Mouse (Mus musculus) CD4-positive helper T cell, adult 2 months (primary cell): ENCODE measurements around the gene Smarcd3.

ENCODE experiments used
- DNase-seq: peaks from one replicate; pipeline ENCODE4 v3.0.0-alpha.2; 2012; ENCODE audit warnings: low read depth, missing footprints, low spot score

Smarcd3 gene

DNA sequence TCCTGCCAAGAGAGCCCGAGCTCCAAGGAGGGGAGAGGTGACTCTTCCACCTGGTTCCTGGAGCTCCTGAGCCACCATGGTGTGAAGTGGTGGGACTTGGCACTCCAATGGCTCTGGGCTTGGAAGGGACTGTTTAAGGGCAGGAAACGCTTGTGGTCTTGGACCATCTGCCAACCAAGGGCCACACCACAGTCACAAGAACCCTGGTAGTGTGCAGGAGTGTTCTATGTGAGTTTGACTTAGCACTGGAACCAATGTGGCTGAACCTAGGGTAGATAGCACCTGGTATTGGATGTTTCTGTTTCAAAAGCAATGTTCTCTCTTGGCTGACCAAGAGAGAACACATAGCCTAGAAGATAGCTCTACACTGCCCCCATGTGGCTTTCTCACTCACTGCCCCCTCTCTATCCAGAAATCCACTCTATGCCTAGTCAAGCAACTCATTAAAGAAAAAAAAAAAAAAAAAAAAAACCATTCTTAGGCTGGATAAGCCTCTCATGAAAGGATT lies 26.9 kb downstream of the Smarcd3 start:
- peak; percentile 85 for DNase-seq

DNA sequence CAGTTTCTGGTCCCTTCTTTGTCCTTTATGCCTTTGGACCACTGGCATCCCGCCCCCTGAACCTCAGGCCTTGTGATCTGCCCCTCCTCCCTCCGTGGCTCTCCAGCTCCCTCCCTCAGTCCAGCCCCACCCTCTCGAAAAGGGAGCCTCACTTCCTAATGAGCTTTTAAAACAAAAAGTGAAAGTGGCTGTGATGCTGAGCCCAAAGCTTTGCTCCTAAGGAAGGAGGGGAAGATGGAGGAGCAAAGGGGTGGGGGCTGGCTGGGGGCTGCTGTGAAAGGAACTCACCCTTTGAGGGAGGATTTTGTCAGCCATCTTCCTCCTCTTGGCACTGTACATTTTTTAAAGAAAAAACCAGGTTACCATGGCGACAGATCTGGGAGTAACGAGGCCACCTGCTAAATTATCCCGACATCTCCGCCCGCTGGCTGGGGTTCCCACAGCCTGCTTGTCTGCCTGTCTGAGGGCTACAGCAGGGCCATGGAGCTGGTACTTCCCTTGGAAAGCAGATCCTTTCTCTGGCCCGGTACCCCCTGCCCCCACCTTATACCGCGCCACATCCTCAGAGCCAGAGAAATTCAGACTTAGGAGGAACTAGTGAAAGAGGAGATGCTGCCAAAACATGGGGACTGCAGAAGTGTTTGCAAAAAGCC lies 27.6 kb downstream of the Smarcd3 start:
- DNase-seq = peak; percentile 68

DNA sequence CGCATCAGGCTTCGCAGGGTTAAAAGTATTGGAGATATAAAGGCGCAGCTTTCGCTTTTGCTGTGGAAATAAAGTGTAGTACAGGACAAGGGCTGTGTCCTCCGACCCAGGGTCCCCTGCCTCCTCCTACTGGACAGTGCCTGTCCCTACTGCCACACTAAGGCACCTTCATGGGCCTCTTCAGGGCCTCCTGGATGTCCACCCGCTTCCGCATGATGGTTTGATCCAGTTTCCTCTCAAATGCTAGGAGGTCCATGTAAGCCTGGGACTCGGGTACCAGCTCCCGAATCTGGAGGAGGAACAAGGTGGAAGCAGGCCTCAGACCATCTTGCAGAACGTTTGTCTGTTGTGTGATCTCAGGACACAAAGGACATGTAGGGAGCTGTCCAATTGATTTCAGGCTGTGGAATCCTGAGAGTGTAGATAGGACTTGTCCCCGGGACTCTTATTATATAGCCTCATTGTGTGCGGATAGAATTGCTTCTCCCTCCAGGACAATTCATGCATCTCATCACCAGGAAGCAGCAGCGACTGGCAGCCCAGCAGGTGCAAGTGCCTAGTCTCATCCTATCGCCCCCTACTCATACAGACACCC lies 28.3 kb downstream of the Smarcd3 start:
- DNase-seq = no peak

DNA sequence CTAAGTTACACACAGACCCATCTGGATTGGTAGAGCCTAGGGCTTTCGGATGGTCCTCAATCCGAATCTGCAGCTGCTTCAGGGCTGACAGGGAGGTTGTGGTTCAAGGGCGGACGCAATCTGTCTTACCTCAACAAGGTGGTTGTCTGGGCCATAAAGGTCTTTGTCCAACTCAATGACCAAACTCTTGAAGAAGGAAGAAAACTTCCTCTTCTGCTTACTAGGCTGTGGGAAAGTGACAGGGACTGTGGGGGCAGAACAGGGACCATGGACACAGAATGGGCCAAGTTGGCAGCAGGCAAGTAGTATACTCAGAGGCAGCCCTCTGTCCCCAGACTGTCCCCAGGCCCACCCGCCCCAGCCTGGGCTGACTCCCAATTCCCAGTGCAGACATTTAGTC lies 28.9 kb downstream of the Smarcd3 start:
- no peak for DNase-seq

DNA sequence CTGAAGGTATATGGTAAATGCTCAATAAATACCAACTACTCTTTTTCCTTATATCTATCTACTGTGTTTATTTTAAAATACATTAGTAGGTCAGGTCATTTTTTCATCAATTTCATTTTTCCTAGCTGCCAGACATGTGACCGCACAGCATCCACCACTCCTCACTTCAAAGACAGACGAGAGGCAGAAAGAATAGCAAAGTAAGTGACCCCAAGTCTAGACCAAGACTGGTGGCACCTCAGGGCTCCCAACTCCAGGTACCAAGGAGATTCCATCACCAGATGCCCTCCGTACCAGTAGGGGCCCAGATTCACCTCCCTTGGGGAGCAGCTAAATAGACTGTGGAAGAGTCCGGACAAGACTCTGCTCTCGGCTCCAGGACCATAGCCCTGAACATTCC lies 29.9 kb downstream of the Smarcd3 start:
- no peak for DNase-seq

DNA sequence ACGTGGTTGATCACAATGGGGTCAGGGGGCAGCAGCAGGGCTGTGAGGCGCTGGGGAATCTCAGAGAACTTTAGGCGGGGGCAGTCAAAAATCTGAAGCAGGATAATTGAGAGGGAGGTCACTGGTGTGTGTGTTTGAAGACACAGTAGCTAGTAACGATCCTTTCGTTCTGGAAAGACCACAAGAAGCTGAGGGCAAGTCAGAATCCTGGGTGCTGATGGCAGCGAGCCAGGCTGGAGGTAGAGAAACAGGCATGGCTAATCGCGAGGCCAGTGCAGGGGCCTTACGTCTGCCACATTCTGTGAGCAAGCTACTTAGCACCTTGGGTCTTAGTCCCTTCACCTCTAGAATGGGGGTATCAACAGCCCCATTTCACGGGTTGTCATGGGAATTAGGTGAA lies 30.3 kb downstream of the Smarcd3 start:
- DNase-seq = no peak

DNA sequence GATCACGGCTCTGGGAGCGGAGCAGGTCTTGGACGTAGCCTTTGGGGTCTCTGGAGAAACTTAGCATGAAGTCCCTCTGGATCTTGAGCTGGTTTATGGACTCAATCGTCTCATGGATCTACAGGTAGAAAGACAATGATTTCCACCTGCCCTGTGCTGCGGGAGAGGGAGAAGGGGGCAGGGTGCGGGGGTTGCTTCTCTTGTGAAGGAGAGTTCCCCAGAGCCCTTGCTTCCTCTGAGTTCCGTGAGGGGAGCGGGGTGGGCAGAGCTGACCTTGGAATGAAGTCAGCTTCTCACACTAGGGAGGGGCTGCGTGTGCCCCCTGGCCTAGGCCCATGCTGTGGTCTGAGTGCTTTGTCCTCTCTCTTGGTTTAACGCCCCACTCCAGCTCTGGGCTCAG lies 31.0 kb downstream of the Smarcd3 start:
- no peak for DNase-seq

DNA sequence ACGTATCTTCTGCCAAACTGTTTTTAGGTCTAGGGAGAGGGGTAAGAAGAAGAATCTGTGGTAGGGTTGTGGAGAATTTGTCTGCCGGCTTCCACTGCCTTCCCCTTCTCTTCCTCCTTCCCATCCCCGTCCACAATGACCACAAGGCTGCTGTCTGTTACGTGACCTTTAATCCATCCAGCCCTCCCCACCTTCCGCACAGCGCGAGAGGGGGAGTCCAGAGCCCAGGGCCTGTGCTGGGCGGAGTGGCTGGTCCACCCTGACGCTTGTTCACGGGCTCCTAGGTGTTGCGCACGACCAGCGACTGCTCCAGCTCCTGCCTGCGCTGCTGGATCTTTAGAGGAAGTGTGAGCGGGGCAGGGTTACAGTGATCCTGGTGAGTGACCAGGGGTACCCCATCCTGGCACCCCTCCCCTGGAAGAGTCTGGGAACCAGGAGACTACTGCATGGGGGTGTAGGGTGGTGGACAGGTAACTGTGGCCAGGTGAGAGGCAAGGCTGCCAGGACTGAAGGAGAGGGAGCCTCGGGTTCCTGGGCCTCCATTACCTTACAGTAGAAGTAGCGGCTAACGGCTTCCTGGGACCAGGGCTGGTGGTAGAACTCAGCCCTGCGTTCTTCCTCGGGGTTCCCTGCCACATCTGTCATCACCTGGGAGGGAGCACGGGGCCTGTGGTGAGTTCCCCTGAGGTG lies 31.6 kb downstream of the Smarcd3 start:
- no peak for DNase-seq

DNA sequence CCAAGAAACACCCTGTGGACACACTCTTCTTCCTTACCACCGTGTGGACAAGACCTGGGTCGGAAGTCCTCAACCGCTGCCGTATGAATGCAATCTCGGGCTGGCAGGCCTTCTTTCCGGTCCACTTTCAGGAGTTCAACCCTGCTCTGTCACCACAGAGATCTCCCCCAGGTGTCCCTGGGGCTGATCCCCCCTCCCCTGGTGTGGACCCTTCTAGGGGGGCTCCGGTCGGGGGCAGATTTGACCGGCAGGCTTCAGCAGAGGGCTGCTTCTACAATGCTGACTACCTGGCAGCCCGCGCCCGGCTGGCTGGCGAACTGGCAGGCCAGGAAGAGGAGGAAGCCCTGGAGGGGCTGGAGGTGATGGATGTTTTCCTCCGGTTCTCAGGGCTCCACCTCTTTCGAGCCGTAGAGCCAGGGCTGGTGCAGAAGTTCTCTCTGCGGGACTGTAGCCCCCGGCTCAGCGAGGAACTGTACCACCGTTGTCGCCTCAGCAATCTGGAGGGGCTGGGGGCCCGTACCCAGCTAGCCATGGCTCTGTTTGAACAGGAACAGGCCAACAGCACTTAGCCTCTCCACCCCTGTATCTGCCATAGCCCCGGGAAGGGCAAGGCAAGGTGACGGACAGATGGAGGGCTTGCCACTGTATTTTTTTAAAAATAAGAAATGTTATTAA lies 32.3 kb downstream of the Smarcd3 start:
- DNase-seq = no peak

DNA sequence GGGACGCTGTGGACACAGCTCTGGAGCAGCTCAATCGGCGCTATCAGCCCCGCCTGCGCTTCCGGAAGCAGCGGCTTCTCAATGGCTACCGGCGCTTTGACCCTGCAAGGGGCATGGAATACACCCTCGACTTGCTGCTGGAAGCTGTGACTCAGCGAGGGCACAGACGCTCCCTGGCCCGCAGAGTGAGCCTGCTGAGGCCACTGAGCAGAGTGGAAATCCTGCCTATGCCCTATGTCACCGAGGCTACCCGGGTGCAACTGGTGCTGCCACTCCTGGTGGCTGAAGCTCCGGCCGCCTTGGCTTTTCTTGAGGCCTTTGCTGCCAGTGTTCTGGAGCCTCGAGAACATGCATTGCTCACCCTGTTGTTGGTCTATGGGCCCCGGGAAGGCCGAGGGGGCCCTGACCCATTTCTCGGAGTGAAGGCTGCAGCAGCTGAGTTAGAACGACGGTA lies 32.9 kb downstream of the Smarcd3 start:
- DNase-seq = no peak

DNA sequence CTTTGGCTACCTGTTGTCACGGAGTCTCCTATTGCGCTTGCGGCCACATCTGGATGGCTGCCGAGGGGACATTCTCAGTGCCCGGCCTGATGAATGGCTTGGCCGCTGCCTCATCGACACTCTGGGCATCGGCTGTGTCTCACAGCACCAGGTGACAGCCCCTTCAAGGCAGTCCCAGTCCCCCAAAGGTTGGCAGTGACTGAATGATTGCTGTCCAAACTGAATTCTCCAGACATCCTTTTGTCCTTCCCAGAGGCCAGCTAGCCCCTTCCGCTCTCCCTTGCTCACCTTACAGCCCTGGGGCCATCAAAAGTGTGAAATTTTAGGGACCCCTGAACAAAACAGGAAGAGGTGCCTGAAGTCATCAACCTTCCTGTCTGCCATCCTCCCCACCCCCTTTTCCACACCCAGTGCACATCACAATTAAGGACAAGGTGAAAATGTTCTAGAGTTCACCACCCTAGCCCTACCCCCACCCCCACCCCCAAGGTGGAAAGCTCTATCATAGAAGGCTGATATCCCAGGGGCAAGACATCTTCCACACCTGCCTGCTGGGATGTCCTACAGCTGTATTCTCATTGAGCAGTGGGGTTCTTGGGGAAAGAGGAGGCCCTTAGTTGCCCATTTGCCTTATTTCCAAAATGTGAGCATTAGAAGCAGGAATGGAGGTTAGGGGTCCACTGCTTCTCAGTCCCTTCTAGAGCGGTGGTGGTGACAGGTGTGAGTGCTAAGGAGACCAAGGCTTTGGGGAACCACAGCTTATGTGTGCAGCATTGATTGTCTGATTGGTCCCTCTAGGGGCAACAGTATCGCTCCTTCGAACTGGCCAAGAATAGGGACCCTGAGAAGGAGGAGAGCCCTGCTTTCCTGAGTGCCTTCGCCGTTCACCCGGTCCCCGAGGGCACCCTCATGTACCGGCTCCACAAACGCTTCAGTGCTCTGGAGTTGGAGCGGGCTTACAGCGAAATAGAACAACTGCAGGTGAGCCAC lies 34.4 kb downstream of the Smarcd3 start:
- no peak for DNase-seq

DNA sequence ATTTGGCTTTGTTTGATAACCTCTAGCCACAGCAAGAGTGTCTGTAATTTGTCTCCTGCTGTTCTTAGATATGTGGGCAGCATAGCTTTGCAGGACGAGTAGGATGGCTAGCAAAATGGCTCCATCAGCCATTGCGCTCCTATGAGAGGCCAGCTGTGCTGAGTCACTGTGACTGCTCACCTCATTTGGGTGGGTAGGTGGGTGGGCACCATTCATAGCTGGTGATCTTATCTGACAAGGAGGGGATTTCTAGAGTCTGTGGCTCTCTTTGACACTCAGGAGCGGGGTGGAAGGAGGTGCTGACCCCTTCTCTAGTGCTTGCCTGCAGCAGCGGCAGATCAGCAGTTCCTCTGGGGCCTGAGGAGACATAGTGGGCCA lies 37.0 kb downstream of the Smarcd3 start:
- peak; percentile 22 for DNase-seq

DNA sequence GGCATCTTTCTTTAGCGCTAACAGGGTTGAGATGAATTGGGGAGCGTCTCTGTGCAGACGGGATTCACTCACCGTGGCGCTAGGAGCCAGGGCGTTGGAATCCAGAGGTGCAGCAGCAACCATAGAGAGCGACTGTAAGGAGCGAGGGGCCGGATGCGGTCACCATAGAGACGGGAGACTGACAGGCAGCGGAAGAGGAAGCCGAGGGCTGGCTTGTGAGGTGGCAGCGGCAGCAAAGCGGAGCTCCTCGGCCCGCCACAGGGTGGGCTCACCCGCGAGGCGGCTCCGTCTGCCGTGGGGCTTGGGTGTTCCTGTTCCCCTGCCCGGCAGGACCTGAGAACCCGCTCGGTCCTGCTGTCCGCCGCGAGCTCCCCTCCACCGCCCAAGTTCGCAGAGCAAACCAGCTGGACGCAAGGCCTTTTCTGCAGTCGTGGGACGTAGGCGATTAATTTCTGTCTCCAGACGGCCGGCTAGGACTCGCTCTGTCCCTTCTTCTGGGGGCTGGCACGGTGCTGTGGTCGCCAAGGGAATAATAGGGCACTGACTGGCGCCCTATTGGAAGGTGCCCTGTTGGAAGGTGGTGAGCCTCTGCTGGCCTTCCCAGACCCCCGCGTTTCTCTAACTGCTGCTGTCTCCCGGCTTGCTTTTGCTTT lies 37.5 kb downstream of the Smarcd3 start, which contains the start of gene Chpf2:
TSS of gene Chpf2 (plus strand) at position 195 of the 653 bp plus-strand sequence.
- DNase-seq = peak; percentile 89

DNA sequence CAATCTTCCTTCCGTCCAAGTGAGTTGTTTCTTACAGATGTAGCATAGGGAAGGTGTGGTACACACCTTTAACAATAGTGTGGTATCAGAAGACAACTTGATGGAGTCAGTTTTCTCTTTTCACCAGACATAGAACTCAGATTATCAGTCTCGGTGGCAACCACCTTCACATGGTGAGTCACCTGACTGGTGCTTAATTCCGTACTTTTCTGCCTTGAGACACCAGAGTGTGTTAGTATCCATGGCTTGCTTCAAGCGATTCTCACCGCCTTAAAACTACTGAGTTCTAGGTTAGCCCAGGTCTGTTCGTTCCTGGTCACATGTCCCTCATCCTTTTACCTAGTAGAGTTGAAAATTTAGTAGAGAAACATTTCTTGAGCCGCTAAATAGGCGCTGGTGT lies 38.1 kb downstream of the Smarcd3 start:
- DNase-seq = no peak

DNA sequence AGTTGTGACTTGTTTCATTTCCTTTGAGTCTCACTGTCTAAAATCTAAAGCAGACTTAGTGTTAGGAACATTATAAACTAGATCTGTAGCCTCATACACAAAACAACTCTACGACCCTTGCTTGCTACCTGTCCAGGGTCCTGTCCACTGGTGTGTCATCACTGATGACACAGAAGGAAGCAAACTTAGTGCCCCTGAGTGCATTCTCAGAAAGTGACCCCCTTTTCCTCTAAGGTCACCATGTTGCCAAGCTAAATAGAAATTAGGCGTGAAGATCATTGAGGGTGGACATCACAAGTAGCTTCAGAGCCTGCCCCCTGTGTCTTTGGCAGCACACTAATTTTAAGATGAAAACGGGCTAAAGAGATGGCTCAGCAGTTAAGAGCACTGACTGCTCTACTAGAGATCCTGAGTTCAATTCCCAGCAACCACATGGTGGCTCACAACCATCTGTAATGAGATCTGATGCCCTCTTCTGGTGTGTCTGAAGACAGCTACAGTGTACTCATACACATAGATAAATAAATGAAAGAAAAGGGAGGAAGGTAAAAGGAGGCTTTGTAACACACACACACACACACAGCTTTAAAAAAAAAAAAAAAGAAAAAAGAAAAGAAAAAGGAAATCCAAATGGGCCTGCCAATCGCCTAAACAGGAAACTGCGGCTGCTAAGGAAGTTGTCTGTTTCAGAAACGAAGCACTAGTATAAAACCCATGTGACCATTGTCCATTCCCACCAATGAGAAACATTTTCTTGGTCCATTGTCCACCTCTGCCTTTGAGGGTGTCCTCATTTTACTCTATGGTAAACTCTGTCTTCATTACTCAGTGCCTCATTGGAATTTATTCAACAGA lies 45.9 kb downstream of the Smarcd3 start:
- no peak for DNase-seq

DNA sequence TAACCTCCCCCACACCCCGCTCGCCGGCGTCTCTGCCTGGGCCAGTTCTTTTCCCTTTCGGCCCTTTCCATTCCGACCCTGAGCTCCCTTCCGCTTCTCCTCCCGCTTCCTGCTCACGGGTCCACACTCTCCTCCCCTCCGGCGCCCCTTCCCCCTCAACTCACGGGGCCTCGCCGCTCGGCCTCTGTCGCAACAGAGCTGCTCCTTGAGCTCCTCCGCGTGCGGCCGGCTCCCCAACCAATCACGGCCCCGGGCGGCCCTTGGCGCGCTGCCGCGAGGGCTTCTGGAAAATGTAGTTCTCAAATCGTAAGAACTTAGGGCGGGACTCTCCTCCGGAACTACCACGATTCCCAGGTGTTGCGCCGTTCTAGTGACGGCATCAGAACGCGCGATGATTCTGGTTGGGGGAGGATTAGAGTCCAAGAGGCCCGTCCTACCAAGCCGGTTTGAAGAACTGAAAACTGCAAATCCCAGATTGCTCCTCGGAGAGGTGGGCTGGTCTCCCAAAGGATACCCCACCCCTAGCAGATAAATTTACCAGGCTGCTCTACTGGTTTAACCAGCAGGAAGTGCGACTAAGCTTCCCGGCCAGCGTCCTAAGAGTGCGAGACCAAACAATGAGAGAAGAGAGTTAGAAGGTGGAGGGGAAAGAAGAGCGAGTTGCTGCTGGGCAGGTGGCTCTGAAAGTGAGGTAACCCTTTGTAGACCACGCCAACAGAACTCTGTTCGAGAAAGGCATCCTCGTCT lies 46.9 kb downstream of the Smarcd3 start, which contains the start of gene Abcf2:
TSS of gene Abcf2 (minus strand) at position 285 of the 747 bp plus-strand sequence.
- peak; percentile 99 for DNase-seq

DNA sequence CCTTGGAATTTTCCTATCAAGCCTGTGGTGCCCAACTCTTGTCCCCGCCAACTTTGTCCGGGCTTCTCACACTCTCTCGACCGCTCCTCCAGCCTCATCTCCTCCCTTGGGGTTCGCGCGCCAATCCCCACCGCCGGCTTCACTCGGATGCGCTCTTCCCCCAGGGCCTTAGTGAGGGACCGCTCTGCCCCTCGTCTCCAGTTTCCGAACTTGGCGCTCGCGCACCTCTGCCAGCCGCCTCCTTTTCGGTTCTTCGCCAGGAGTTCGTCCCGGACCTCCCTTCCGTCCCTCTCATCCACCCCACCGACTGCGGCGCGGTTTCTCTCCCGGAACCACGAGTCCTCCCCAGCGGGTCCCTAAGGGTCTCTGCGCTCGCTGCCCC lies 47.4 kb downstream of the Smarcd3 start:
- DNase-seq = no peak

DNA sequence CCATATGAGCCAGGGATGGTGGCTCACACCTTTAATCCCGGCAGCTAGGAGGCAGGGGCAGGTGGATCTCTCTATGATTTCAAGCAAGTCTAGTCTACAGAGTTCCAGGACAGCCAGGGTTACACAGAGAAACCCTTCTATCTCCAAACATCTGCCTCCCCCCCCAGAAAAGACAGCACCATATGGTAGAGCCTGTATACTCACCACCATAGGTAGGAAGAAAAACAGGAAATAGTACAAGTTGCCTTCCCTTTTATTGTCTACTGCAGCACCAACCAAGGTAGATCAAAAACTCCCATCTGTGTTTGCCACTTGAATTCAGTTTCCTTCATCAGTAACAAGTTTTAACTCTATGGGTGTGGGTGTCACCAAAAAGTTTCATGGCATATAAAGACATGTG lies 48.3 kb downstream of the Smarcd3 start:
- DNase-seq = peak; percentile 16

DNA sequence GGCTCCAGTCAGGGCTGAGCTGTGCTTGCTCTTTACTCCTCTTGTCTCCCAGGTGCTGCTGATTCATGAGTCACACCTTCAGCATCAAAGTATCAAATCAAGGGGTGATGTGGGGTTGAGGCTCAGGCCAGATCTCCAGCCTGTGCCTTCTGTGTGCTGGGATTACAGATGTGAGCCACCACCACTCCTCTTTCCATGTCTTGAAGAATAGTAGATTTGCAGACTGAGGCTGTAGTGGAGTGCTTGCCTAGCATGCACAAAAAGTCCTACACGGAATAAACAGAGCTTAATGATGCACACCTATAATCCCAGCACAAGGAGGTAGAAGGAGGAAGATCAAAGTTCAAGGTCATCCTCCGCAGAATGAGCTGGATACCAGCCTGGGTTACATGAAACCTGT lies 67.5 kb downstream of the Smarcd3 start, which contains the start of gene 4931409K22Rik:
TSS of gene 4931409K22Rik (minus strand) at position 101 of the 400 bp plus-strand sequence.
- no peak for DNase-seq
